Mouse (Mus musculus): ENCODE results near the gene Slc35c2. TPM values are rescaled to one million over a fixed set of nuclear protein-coding genes. Genes with fewer than 3 reads are reported as not detected.

The Slc35c2 gene
- 55.2 and 58.7 TPM in 2 replicates for polyA plus RNA-seq (2012; rRNA removed)

- peak; percentile 84 for TF ChIP-seq POLR2A (IDR thresholded peaks at IDR 0.05; ENCODE audit: control insufficient read depth, low read depth, low read length)
- no peak for TF ChIP-seq CTCF (IDR thresholded peaks at IDR 0.05; ENCODE audit: control insufficient read depth, insufficient read depth, insufficient replicate concordance, low read depth, low read length)
- Histone ChIP-seq H3K4me1 (ENCODE audit: control insufficient read depth, insufficient read depth, low read length) (peaks cover 12% of the 10 kb centered on the region), H3K4me3 (ENCODE audit: control insufficient read depth, low read depth, low read length) (peak within 1 kb of the TSS; percentile 87), H3K27me3 (ENCODE audit: control insufficient read depth, insufficient read depth, low read length) (no peaks in the 10 kb centered on the region), H3K27ac (ENCODE audit: control insufficient read depth, insufficient read depth, low read depth, low read length) (peak within 1 kb of the TSS; percentile 63), H3K36me3 (ENCODE audit: control insufficient read depth, insufficient read depth, low read length) (no peaks in the 10 kb centered on the region)
These were observed at the start of gene Slc35c2 for GRCm38 (mm10) chr2:165287202-165287984. Slc35c2 (minus strand) TSS chr2:165287869.

- peaks cover 8% of the 10 kb centered on the region for H3K4me1 ChIP-seq (ENCODE audit: control insufficient read depth, insufficient read depth, low read length)
- TF ChIP-seq CTCF (IDR thresholded peaks at IDR 0.05; ENCODE audit: control insufficient read depth, insufficient read depth, insufficient replicate concordance, low read depth, low read length) (peak; percentile 28; the same call in 1 of the 2 replicates), POLR2A (IDR thresholded peaks at IDR 0.05; ENCODE audit: control insufficient read depth, low read depth, low read length) (no peak)
- H3K4me3 ChIP-seq (ENCODE audit: control insufficient read depth, low read depth, low read length), result no peak overlapping the region
- no peaks in the 10 kb centered on the region for H3K36me3 ChIP-seq (ENCODE audit: control insufficient read depth, insufficient read depth, low read length)
- no peak overlapping the region for H3K27ac ChIP-seq (ENCODE audit: control insufficient read depth, insufficient read depth, low read depth, low read length)
- H3K27me3 ChIP-seq (ENCODE audit: control insufficient read depth, insufficient read depth, low read length), result no peaks in the 10 kb centered on the region
These were observed 49.5 kb upstream of the Slc35c2 start for GRCm38 (mm10) chr2:165337191-165337590.

- Histone ChIP-seq H3K27ac (ENCODE audit: control insufficient read depth, insufficient read depth, low read depth, low read length) (no peak overlapping the region), H3K4me3 (ENCODE audit: control insufficient read depth, low read depth, low read length) (no peak overlapping the region), H3K4me1 (ENCODE audit: control insufficient read depth, insufficient read depth, low read length) (peaks cover 8% of the 10 kb centered on the region), H3K27me3 (ENCODE audit: control insufficient read depth, insufficient read depth, low read length) (no peaks in the 10 kb centered on the region), H3K36me3 (ENCODE audit: control insufficient read depth, insufficient read depth, low read length) (no peaks in the 10 kb centered on the region)
- TF ChIP-seq CTCF (IDR thresholded peaks at IDR 0.05; ENCODE audit: control insufficient read depth, insufficient read depth, insufficient replicate concordance, low read depth, low read length) (no peak), POLR2A (IDR thresholded peaks at IDR 0.05; ENCODE audit: control insufficient read depth, low read depth, low read length) (no peak)
These were observed 45.0 kb upstream of the Slc35c2 start for GRCm38 (mm10) chr2:165332610-165333210.

DNA sequence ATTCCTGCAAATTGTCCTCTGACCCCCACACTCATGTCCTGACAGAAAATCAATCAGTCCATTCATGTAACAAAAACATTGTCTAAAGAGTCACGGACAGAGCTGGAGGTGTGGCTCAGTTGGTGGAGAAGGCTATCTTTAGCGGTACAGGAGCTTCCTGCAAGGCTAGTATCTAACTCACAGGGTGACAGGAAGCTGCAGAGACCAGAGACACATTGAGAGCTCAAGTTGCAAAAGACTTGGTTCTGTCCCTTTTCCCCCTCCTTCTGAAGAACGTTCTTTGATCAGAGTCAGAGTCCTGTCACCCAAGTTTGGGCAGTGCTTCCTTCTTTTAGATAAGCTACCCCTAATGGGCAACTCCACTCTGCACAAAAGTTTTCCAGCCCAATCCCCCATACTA, 42.0 kb upstream of the Slc35c2 start:
- peaks cover 19% of the 10 kb centered on the region for H3K4me1 ChIP-seq (ENCODE audit: control insufficient read depth, insufficient read depth, low read length)
- H3K27me3 ChIP-seq (ENCODE audit: control insufficient read depth, insufficient read depth, low read length), result no peaks in the 10 kb centered on the region
- no peaks in the 10 kb centered on the region for H3K36me3 ChIP-seq (ENCODE audit: control insufficient read depth, insufficient read depth, low read length)
- TF ChIP-seq CTCF (IDR thresholded peaks at IDR 0.05; ENCODE audit: control insufficient read depth, insufficient read depth, insufficient replicate concordance, low read depth, low read length) (no peak), POLR2A (IDR thresholded peaks at IDR 0.05; ENCODE audit: control insufficient read depth, low read depth, low read length) (no peak)
- H3K4me3 ChIP-seq (ENCODE audit: control insufficient read depth, low read depth, low read length), result no peak overlapping the region
- no peak overlapping the region for H3K27ac ChIP-seq (ENCODE audit: control insufficient read depth, insufficient read depth, low read depth, low read length)

DNA sequence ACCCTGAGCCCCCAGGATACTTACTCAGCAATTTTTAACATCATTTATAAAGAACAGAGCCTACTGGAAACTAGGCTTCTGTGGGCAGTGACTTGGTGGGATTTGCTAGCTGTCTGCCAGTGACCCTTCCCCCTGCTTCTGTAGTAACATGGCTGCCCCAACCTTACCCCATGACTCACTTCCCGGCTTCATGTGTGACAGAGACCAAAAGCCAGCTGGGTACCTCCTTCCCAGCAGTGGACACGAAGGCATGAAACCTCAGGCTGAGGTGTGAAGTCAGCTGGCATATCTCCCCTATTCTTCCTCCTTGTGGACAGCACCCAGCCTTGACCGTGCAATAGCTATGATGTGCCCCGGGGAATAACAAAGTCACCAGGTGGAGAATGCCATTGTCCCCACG, 41.1 kb upstream of the Slc35c2 start:
- no peak overlapping the region for H3K27ac ChIP-seq (ENCODE audit: control insufficient read depth, insufficient read depth, low read depth, low read length)
- peaks cover 19% of the 10 kb centered on the region for H3K4me1 ChIP-seq (ENCODE audit: control insufficient read depth, insufficient read depth, low read length)
- no peaks in the 10 kb centered on the region for H3K27me3 ChIP-seq (ENCODE audit: control insufficient read depth, insufficient read depth, low read length)
- H3K36me3 ChIP-seq (ENCODE audit: control insufficient read depth, insufficient read depth, low read length), result no peaks in the 10 kb centered on the region
- TF ChIP-seq POLR2A (IDR thresholded peaks at IDR 0.05; ENCODE audit: control insufficient read depth, low read depth, low read length), result no peak
- no peak for TF ChIP-seq CTCF (IDR thresholded peaks at IDR 0.05; ENCODE audit: control insufficient read depth, insufficient read depth, insufficient replicate concordance, low read depth, low read length)
- H3K4me3 ChIP-seq (ENCODE audit: control insufficient read depth, low read depth, low read length), result no peak overlapping the region

DNA sequence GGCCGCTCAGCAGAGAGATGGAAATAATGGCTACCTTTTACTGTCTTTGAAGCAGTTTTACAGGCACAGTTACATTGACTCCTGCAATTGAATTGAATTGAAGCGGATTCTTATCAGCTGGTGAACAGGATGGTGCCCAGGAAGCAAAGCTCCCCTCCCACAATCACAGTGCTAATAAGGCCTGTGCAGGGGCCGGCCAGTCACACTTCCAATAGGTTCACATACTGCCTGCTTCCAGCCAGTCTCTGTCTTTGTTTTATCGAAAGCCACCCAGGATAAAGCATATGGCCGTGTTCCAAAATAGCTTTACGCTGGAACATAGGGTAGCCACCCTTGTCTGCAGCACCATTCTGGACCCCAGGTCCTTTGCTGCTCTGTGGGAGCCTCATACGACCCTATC, 39.7 kb upstream of the Slc35c2 start:
- Histone ChIP-seq H3K36me3 (ENCODE audit: control insufficient read depth, insufficient read depth, low read length) (no peaks in the 10 kb centered on the region), H3K27me3 (ENCODE audit: control insufficient read depth, insufficient read depth, low read length) (no peaks in the 10 kb centered on the region), H3K4me3 (ENCODE audit: control insufficient read depth, low read depth, low read length) (no peak overlapping the region), H3K4me1 (ENCODE audit: control insufficient read depth, insufficient read depth, low read length) (peaks cover 13% of the 10 kb centered on the region), H3K27ac (ENCODE audit: control insufficient read depth, insufficient read depth, low read depth, low read length) (no peak overlapping the region)
- no peak for TF ChIP-seq CTCF (IDR thresholded peaks at IDR 0.05; ENCODE audit: control insufficient read depth, insufficient read depth, insufficient replicate concordance, low read depth, low read length)
- TF ChIP-seq POLR2A (IDR thresholded peaks at IDR 0.05; ENCODE audit: control insufficient read depth, low read depth, low read length), result no peak

- H3K4me1 ChIP-seq (ENCODE audit: control insufficient read depth, insufficient read depth, low read length), result peaks cover 12% of the 10 kb centered on the region
- TF ChIP-seq CTCF (IDR thresholded peaks at IDR 0.05; ENCODE audit: control insufficient read depth, insufficient read depth, insufficient replicate concordance, low read depth, low read length) (no peak), POLR2A (IDR thresholded peaks at IDR 0.05; ENCODE audit: control insufficient read depth, low read depth, low read length) (peak; percentile 50; the same call in 1 of the 2 replicates)
- no peaks in the 10 kb centered on the region for H3K27me3 ChIP-seq (ENCODE audit: control insufficient read depth, insufficient read depth, low read length)
- H3K4me3 ChIP-seq (ENCODE audit: control insufficient read depth, low read depth, low read length), result peak within 1 kb of the TSS; percentile 93
- no peaks in the 10 kb centered on the region for H3K36me3 ChIP-seq (ENCODE audit: control insufficient read depth, insufficient read depth, low read length)
- peak within 1 kb of the TSS; percentile 3 for H3K27ac ChIP-seq (ENCODE audit: control insufficient read depth, insufficient read depth, low read depth, low read length)
These were observed 38.9 kb upstream of the Slc35c2 start, which contains the start of gene Elmo2 for GRCm38 (mm10) chr2:165326304-165327190. Elmo2 (minus strand) TSS chr2:165326479.
